Mouse (Mus musculus) adrenal gland (tissue): ENCODE results near the gene Pcnt.

Experiments
- intact Hi-C: fragments of 180-260 bp; cut with DNase I; formaldehyde crosslinking; loops from one replicate; pipeline ENCODE4 v1.15.1; 2025

Pcnt gene

DNA sequence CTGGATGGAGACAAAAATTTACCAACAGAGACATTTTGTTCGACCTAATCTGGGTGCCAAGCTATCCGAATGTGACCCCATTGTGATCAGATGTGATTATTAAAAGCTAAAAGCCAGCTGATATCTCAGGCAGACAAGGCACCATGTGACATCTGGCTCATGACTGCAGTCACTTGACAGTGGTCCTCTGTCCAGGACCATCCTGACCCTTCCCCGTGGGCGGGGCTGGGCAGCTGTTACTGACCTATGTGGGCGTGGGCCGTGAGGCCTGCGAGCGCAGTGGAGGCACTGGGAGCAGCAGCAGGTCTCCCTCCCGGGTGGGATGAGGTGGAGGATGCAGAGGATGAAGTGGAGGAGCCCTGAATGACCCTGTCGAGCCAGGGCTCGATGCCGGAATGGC, 125.0 kb downstream of the Pcnt start:
- intact Hi-C loops, result no loop called here

DNA sequence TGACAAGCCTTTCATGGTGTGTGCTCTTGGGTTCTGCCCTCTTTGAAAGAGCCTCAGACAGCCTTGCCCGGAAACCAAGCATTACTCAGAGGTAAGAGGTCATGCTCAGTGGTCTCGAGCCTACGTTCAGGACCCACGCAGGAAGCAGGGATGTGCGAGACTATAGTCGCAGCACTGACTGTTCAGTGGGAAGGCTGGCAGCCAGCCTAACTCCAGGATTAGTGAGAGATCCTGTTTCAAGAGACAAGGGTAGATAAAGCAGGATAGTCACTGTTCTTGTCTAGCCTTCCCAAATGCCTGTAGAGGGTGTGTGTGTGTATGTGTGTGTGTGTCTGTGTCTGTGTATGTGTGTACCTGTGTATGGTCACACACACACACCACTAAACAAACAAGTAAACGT, 126.4 kb downstream of the Pcnt start:
- intact Hi-C loops, result no loop called here

DNA sequence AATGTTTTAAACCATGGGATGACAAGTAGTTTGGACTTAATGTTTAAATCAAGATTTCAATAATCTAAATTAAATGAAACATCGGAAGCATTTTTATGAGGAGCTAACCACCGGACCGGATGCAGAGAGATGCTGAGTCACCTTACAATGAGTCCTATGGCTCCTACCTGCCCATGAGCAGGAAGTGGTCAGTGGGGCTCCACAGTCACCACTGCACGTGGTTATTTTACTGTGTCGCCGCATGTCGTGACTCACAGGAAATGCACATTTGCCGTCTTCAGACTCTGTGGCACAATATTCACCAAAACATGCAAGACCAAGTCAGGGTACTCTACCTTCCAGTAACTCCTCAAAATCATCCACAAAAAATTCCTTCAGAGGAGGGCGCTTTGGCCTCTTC, 135.8 kb downstream of the Pcnt start:
- intact Hi-C loops, result loop anchor here (10.0 kb wide), 1 partner anchor 248 kb away; no protein-coding TSS in a partner anchor
